Mouse (Mus musculus): ENCODE results near the gene Taok3.

The Taok3 gene

DNA sequence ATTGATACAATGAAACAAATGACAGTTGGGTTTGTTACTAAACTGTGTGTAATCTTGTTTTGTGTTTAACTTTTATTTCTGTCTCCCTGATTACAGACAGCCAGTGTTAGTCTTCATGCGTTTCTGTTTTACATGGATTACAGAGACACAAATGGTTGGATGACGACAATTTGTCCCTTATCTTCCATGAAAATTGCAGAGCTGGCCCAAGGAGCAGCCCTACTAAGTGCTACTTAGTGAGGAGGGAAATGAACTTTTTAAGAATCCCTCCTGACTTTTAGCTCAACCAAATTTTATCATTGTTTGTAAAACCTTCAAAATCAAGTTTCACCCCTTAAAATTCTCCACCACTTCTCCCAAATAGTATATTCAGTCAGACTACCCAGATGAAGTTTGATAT lies 1.7 kb upstream of the Taok3 start:
- no peak for DNase-seq

DNA sequence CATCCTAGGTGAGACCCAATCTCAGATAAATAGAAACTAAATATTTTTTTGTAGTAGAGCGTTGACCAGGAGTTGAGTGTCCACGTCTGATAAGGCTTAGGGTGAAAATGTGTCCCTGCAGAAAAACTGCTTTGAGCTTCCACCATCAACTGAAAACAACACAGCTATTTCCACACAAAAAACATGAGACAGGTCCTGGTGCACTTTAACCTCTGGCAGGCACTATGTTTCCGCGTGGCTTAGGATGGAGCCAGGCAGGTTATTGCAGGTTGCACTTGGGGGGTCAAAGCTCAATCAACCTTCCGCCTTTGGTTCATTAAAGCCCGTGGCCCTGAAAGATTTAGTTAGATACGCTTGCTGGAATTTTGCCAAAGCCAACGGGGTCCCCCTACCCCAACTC lies 1.1 kb upstream of the Taok3 start:
- no peak for DNase-seq

DNA sequence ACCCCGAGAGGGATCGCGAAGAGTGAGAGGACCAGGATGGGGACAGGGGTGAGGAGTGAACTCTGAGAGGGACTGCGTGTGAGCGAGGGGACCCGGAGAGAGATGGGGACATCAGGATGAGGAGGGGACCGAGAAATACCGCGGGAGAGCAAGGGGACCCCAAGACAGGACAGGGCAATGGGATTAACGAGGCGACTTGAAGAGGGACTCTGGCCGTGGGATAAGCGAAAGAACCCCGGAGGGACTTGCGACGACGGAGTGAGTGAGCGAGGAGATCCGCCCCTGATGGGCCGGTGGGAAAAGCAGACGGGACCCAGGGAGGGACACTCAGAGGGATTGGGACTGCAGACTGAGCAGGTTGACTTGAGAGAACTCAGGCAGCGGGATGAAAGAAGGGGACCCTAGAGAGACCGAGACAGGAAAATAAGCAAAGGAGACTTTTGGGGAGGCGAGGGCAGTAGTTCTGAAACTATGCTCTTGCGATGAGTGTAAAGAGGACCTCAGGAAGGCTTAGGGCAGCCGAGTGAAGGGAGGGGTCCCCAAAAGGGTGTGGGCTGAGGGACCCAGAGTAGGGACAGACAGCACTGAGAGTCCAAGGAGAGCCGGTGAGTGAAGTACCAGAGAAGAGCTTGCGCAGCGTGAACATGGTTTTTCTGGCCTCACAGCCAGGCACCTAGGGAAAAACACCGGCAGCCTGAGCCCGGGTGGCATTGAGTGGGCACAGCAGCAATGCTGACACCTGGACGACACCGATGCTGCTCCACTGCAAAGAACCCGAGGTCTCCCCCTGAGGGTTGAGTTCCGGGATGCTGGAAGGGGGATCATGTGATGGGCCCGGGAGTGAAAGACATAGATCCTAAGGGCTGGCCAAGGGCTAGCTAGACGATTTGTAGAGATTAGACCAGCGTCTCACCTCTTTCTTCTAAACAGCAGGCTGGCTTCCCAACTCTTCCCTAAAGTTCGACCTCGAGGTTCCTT lies 849 bp downstream of the Taok3 start:
- DNase-seq: no peak

GRCm38 (mm10) chr5:117121657-117122056 lies 1.7 kb downstream of the Taok3 start:
- DNase-seq: no peak

DNA sequence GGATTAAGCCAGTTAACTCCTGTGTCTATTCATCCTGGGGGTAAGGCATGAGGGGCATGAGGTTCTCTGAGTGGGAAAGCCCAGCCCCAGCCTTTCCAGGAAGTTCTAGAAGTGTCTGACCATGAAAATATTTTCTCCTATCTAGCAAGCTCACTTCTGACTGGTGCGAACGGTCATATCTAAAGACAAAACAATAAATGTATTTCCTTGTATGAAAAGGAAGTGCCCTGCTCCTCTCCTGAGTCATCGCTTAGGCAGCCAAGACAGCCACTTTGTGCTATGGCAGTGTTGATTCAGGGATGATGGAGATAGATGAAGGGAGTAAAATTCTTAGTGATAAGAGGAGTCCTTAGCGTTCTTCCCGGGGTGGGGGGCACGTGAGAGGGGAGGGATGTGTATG lies 3.2 kb downstream of the Taok3 start:
- DNase-seq: no peak

DNA sequence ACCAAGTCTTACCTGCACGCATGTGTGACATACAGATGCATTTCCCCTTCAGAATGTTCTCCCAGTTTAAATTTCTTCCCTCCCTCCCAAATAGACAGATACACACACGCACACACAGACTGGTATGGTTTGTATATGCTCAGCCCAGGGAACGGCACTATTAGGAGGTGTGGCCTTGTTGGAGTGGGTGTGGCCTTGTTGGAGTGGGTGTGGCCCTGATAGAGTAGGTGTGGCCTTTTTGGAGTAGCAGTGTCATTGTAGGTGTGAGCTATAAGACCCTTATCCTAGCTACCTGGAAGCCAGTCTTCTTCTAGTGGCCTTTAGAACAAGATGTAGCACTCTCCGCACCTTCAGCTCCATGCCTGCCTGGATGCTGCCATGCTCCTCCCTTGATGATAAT lies 3.9 kb downstream of the Taok3 start:
- DNase-seq: no peak

DNA sequence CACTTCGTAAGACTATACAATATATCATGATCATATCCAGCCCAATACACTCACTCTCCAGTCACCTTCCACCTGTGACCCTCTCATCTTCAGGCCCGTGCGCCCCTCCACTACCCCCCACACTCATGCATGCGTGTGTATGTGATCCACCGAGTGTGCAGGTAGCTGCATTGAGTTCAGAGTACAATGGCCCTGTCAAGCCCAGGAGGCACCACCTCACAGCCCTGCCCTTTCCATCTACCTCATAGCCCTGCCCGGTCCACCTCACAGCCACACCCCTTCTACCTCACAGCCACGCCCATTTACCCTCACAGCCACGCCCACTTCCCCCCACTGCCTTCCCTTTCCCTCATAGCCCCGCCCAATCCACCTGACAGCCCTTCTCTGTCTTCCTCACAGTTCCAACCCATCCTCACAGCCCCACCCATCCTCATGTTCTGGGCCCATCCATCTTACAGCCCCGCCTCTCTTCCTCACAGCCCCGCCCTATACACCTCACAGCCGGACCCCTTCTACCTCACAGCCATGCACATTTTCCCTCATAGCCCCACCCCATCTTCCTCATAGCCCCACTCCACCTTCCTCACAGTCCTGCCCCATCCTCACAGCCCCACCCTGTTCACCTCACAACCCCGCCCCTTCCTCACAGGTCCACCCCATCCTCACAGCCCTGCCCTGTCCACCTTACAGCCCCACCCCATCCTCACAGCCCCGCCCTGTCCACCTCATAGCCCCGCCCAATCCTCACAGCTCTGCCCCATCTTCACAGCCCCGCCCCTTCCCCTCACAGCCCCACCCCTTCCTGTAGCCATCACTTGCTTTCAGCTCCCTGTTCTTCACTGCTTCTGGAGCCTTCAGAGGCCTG lies 5.8 kb downstream of the Taok3 start:
- no peak for DNase-seq

DNA sequence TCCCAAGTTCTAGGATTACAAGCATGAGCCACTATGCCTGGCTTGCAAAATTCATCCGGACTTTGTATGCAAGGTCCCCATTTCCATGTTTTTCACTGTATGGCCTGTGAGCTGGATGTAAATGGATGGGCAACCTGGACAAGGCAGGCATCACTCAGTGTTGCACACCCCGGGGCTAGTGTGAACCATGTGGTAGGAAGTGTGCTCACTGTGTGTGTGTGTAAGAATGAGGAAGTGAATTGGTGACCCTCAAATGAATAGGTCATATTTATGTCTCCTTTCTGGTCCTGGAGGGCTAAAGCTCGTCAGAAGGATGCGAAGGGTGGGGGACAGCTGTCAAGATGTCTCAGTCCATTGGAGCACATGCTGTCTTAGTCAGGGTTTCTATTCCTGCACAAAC lies 7.1 kb downstream of the Taok3 start:
- DNase-seq: no peak

DNA sequence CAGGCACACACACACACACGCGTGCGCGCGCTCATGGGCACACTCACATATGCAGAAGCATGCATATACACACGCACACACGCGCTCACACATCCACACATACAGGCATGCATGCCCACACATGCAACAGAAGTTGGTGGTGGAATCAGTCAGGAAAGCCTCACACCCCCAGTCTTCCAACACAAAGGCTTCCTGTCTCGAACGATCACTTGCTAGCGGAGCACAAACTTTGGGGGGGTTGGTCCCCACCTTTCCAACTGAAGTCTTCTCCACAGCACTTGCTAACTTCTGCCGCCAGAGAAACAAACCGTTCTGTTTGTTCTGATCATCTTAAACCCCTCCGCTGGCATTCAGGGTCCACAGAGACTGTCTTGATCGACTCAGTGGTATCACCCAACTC lies 10.8 kb downstream of the Taok3 start:
- DNase-seq: no peak

GRCm38 (mm10) chr5:117133446-117134065 lies 13.6 kb downstream of the Taok3 start:
- no peak for DNase-seq

GRCm38 (mm10) chr5:117134066-117134888 lies 14.3 kb downstream of the Taok3 start:
- DNase-seq: no peak

- no peak for DNase-seq
These were observed 15.0 kb downstream of the Taok3 start for GRCm38 (mm10) chr5:117134889-117135456.

DNA sequence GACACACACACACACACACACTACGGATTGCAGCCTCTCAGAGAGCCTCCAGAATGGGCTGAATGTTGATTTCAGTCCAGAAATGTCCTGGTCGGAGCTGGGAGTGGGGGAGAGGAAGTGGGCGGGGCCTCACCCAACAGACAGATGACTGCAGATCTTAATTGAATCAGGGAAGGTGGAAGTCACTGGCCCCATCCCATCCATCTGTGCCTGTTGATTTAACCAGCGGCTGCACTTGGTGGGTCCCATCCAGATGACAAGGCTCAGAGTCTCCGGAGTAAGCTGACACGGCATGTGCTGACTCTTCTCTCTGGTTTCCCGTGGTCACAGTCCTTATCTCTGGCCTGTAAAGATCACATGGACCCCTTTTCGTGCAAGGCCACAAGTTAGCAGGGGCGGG lies 15.9 kb downstream of the Taok3 start:
- DNase-seq: peak; percentile 61

GRCm38 (mm10) chr5:117136570-117136969 lies 16.6 kb downstream of the Taok3 start:
- no peak for DNase-seq

GRCm38 (mm10) chr5:117137011-117137410 lies 17.1 kb downstream of the Taok3 start:
- DNase-seq: no peak

GRCm38 (mm10) chr5:117137594-117137993 lies 17.7 kb downstream of the Taok3 start:
- DNase-seq: no peak

GRCm38 (mm10) chr5:117138295-117138988 lies 18.5 kb downstream of the Taok3 start:
- no peak for DNase-seq

GRCm38 (mm10) chr5:117139822-117140221 lies 19.9 kb downstream of the Taok3 start:
- no peak for DNase-seq

- DNase-seq: no peak
These were observed 20.4 kb downstream of the Taok3 start for GRCm38 (mm10) chr5:117140374-117140773.

DNA sequence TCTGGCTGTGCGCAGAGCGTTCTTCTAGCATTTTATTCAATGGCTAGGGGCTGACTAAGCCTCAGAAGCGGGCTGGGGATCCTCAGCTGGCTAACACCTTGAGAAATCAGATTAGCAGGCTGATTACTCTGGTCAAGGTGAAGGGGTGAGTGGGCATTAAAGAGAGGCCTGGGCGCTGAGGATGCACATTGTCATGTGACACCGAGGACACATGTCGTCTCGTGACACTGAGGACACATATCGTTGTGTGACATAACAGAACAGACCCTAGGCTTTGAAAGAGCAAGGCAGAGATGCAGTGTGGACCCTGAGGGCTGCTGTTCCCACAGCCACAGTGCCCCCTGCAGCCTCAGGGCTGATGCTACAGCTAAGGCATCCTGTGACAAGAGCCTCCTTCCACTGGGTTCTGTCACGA lies 23.8 kb downstream of the Taok3 start:
- DNase-seq: peak; percentile 63

DNA sequence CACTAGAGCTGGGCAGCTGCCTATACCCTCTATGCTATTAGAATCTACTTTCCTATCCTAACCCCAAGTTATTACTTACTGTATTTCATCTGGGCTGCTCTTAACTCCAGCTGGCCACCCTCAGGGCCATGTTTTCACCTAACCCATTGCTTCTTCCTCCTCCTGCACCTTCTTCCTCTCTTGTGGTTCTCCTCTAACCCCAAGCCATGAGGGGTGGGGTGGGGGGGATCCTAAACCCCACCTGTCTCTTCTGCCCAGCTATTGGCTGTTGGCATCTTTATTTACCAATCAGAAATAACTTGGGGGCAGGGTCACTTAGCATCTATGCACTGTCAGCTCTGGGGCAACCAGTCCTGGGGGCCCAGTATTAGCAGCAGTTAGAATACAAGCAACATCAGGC lies 26.2 kb downstream of the Taok3 start:
- DNase-seq: no peak
